Mouse (Mus musculus) T-helper 17 cell (primary cell): ENCODE measurements around the gene 1700017D01Rik.

Experiments
- in situ Hi-C, 2 experiments: fragments of 300-600 bp; cut with MboI, MseI; formaldehyde crosslinking; loops; 1 replicate in 1 of 2; 2 replicates in 1 of 2; pipeline ENCODE4 v1.15.1; 2025; ENCODE audit warnings: high pct_unique_total_duplicates in 2 of 2

Gene 1700017D01Rik

DNA sequence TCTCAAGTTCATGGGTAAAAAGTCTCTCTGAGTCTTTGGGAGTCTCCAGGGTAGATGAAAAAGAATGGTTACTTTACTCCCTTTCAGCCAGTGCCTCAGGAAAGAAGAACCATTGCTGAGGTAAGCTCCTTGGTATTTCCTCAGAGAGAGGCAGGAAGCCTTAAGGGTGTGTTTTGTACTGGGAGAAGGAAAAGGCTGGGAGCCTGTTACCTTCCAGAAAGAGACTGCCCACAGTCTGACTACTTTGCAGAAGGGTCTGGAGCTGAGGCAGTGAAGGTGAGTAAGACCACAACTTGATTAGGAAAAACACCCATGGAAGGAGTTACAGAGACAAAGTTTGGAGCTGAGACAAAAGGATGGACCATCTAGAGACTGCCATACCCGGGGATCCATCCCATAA is 82.2 kb downstream of the 1700017D01Rik start:
- in situ Hi-C loops, result loop anchor here in 1 of 2 experiments (10.0 kb wide), 1 partner anchor 556 kb away; the partner anchor contains the start of gene Ms4a6d

DNA sequence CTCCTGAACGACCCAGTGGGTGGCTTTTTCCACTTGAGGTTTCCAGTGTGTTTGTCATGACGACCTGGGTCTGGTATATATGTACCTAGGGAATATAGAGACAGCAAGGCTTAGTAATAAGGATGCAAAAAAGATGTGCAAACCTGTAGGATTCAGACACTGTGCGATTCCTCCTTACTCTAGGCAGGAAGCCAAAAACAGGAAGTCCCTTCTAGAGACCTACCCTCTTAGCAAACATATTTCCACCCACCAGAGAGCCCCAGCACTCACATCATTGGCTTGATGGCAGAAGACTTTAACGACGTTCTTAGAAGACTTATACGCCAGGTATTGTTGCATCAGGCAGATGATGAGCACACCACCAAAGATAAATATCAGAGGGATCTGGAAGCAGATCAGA is 82.7 kb downstream of the 1700017D01Rik start:
- in situ Hi-C loops, result loop anchor here in 1 of 2 experiments (10.0 kb wide), 1 partner anchor 557 kb away; the partner anchor contains the start of gene Ms4a6d
